Mouse (Mus musculus) cerebellum, adult 8-10 months (tissue): Measurements from ENCODE around the gene Olfr1141.

Experiments
- DNase-seq: peaks from one replicate; pipeline ENCODE4 v3.0.0; 2022

The Olfr1141 gene

DNA sequence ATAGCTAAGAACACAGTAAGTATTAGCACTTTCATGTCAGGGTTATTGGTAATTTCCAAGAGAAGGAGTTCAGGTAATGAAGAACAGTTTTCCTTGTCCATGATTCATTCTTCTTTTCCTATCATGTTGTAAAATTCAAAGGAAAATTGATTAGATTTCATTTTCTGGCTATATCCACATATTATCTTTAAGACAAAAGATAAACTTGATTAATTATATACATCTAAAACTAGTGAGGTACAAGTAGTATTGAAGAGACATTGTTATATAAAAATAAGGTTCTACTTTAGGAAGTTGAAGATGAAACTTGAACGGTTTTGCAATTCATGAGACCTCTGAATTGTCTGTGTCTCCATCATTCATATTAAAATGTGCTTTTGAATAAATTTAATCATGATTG, at the start of gene Olfr1141:
Gene Olfr1141 (minus strand): TSS at position 101 of the 400 bp plus-strand sequence.
- no peak for DNase-seq

DNA sequence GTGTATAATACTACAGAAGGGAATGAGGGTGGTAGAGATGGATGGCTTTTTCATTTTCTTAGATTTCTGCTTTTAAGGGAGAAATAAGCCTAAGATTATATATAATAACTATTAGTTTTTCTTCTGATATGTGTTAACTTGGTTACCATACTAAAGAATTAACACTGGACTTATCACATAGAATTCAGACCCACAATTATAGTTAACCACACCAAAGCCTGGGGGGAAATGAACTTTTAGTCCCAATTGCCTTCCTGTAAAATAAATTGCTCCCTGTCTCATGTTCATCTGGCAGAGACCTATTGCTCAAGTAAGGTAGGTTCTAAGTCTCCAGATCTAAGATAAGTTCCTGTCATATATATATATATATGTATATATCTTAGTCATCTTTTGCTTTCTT, 46.5 kb upstream of the Olfr1141 start, which contains the start of gene Olfr1143:
Gene Olfr1143 (plus strand): TSS at position 301 of the 400 bp plus-strand sequence.
- no peak for DNase-seq

- no peak for DNase-seq
These were observed 25.4 kb upstream of the Olfr1141 start, which contains the start of gene Olfr152 for GRCm38 (mm10) chr2:87779183-87779582. Olfr152 (plus strand) TSS chr2:87779483.

DNA sequence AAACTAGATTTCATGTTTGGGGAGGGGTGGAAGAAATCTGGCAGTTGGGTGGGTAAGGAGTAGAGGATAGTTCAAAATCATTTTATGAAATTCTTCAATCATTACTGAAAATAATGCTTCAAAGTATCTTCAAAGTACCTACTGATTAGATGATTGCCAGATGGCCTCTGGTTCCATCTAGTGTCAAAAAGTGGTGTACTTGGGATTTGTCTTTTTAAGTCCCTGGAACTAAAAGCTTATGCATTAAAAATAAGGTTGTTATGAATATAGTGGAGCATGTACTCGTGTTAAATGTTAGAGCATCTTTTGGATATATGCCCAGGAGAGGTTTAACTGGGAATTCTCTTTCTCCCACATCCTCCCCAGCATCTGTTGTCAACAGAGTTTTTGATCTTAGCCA, 22.4 kb upstream of the Olfr1141 start:
- no peak for DNase-seq

- no peak for DNase-seq
These were observed 10.3 kb downstream of the Olfr1141 start, which contains the start of gene Olfr1140 for GRCm38 (mm10) chr2:87743452-87743851. Olfr1140 (plus strand) TSS chr2:87743752.

GRCm38 (mm10) chr2:87739878-87740277, 13.9 kb downstream of the Olfr1141 start, which contains the start of gene Olfr1138:
Olfr1138 (minus strand) TSS chr2:87739978.
- DNase-seq: no peak

DNA sequence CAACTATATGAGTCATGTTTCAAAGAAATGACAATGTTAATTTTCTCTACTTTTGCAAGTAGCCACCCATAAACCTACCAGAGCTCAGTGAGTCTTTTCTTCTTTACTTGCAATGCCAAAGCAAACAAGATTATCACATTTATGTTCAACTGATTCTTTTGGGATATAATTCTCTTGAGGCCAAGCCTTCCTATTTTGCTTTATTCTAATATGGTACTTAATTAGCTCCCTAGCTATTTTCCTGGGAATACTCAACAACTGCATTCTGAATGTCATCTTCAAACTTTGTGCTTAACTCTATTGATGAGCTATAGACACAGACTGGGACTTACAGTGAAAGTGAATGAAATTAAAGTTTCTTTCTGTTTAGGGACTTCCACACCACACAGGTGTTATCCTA, 40.7 kb downstream of the Olfr1141 start, which contains the start of gene Olfr1137:
Gene Olfr1137 (minus strand): TSS at position 101 of the 400 bp plus-strand sequence.
- DNase-seq: no peak
